Mouse (Mus musculus) megakaryocyte, embryonic 14.5 days (primary cell): ENCODE data around the gene Mrpl45. TPM values are rescaled to one million over a fixed set of nuclear protein-coding genes. Genes with fewer than 3 reads are reported as not detected.
"Not testable (repeated sequence)": the region's sequence is repeated elsewhere in the genome, so short reads cannot be mapped to it uniquely, and the experiment has no call there.

Source experiments
- H3K27me3 ChIP-seq: replicated peaks from 2 replicates; pipeline ENCODE3; 2012; ENCODE audit warnings: inconsistent platforms
- H3K36me3 ChIP-seq: replicated peaks from 2 replicates; pipeline ENCODE3; 2012; ENCODE audit warnings: low read length, inconsistent platforms, mixed read lengths
- H3K4me1 ChIP-seq: 2 replicates; pipeline ENCODE4 v1.6.1; 2012; ENCODE audit warnings: inconsistent platforms
- H3K4me3 ChIP-seq: replicated peaks from 2 replicates; pipeline ENCODE3; 2012; ENCODE audit warnings: moderate library complexity, mild to moderate bottlenecking, inconsistent platforms
- H3K9me3 ChIP-seq: 2 replicates; pipeline ENCODE4 v1.6.1; 2012; ENCODE audit warnings: inconsistent platforms
- FLI1 ChIP-seq: IDR thresholded peaks from 2 replicates; pipeline ENCODE4 v1.6.1; 2012; ENCODE audit warnings: low read length, inconsistent platforms, mixed read lengths
- GATA1 ChIP-seq: IDR thresholded peaks from 3 replicates; pipeline ENCODE4 v1.6.1; 2012; ENCODE audit warnings: mixed read lengths, low read length, inconsistent platforms, borderline replicate concordance
- polyA plus RNA-seq: library from polyadenylated mRNA; stranded (reverse); fragments of >175 nt; gene quantifications from 2 replicates; pipeline ENCODE4 v1.2.3, GENCODE M21; 2012; ENCODE audit warnings: low replicate concordance; ENCODE audit not compliant: insufficient read depth

Mrpl45 gene
- polyA plus RNA-seq, 1 experiment = 6.9 TPM

GRCm38 (mm10) chr11:97310895-97311631 is 4.5 kb upstream of the Mrpl45 start:
- TF ChIP-seq FLI1 (no peak), GATA1 (no peak)
- H3K9me3 ChIP-seq = no peaks in the 10 kb centered on the region

GRCm38 (mm10) chr11:97312871-97313270 is 2.6 kb upstream of the Mrpl45 start:
- not testable (repeated sequence) for H3K27me3 ChIP-seq, H3K36me3 ChIP-seq, H3K4me3 ChIP-seq, H3K9me3 ChIP-seq
- H3K4me1 ChIP-seq = peaks cover 49% of the 10 kb centered on the region

More at GRCm38 (mm10) chr11:97310895-97311631, 4.5 kb upstream of the Mrpl45 start:
- Histone ChIP-seq H3K4me3 (peak overlapping the region; percentile 64), H3K27me3 (no peaks in the 10 kb centered on the region), H3K36me3 (no peaks in the 10 kb centered on the region), H3K4me1 (peaks cover 47% of the 10 kb centered on the region)

- Histone ChIP-seq H3K4me3 (no peak overlapping the region), H3K9me3 (no peaks in the 10 kb centered on the region), H3K4me1 (peaks cover 43% of the 10 kb centered on the region), H3K27me3 (no peaks in the 10 kb centered on the region), H3K36me3 (peaks cover 3% of the 10 kb centered on the region)
- TF ChIP-seq GATA1 = no peak
- TF ChIP-seq FLI1 = no peak
Observed at GRCm38 (mm10) chr11:97314110-97314509, 1.4 kb upstream of the Mrpl45 start.

GRCm38 (mm10) chr11:97314751-97315503 is 589 bp upstream of the Mrpl45 start:
- no peaks in the 10 kb centered on the region for H3K9me3 ChIP-seq
- TF ChIP-seq FLI1 (no peak), GATA1 (no peak)
- H3K27me3 ChIP-seq = no peaks in the 10 kb centered on the region
- H3K36me3 ChIP-seq = peaks cover 4% of the 10 kb centered on the region
- H3K4me3 ChIP-seq = peak overlapping the region; percentile 93
- peaks cover 35% of the 10 kb centered on the region for H3K4me1 ChIP-seq

GRCm38 (mm10) chr11:97321197-97321596 is 5.7 kb downstream of the Mrpl45 start:
- TF ChIP-seq GATA1 = no peak
- Histone ChIP-seq H3K9me3 (no peaks in the 10 kb centered on the region), H3K4me1 (peaks cover 11% of the 10 kb centered on the region; the same call in 1 of the 2 replicates), H3K36me3 (peaks cover 46% of the 10 kb centered on the region), H3K4me3 (no peak overlapping the region), H3K27me3 (no peaks in the 10 kb centered on the region)

- not testable (repeated sequence) for H3K4me1 ChIP-seq, H3K4me3 ChIP-seq, H3K9me3 ChIP-seq, H3K27me3 ChIP-seq
- peaks cover 55% of the 10 kb centered on the region for H3K36me3 ChIP-seq
Observed at GRCm38 (mm10) chr11:97321894-97322600, 6.5 kb downstream of the Mrpl45 start.

- no peak overlapping the region for H3K4me3 ChIP-seq
- H3K36me3 ChIP-seq = peaks cover 80% of the 10 kb centered on the region
- H3K9me3 ChIP-seq = no peaks in the 10 kb centered on the region
- no peaks in the 10 kb centered on the region for H3K27me3 ChIP-seq
- H3K4me1 ChIP-seq = peaks cover 3% of the 10 kb centered on the region; the same call in 1 of the 2 replicates
- TF ChIP-seq FLI1 = no peak
- TF ChIP-seq GATA1 = no peak
Observed at GRCm38 (mm10) chr11:97325224-97325623, 9.7 kb downstream of the Mrpl45 start.

- Histone ChIP-seq H3K4me1 (peaks cover 3% of the 10 kb centered on the region; the same call in 1 of the 2 replicates), H3K4me3 (no peak overlapping the region), H3K27me3 (no peaks in the 10 kb centered on the region), H3K9me3 (no peaks in the 10 kb centered on the region), H3K36me3 (peaks cover 90% of the 10 kb centered on the region)
- TF ChIP-seq FLI1 = no peak
- TF ChIP-seq GATA1 = no peak
Observed at GRCm38 (mm10) chr11:97328148-97328547, 12.6 kb downstream of the Mrpl45 start.

- Histone ChIP-seq H3K36me3 (peaks cover 70% of the 10 kb centered on the region), H3K9me3 (no peaks in the 10 kb centered on the region), H3K27me3 (peaks cover 8% of the 10 kb centered on the region), H3K4me3 (no peak overlapping the region), H3K4me1 (peaks cover 20% of the 10 kb centered on the region)
- no peak for TF ChIP-seq GATA1
- TF ChIP-seq FLI1 = no peak
Observed at GRCm38 (mm10) chr11:97330315-97330714, 14.8 kb downstream of the Mrpl45 start.
